Mouse (Mus musculus) testis, adult 2 months (tissue): ENCODE measurements around the gene Gsn.

Experiments used
- CTCF ChIP-seq: fragments of 200-500 bp; IDR thresholded peaks from 2 replicates; pipeline ENCODE4 v1.5.1; 2012; ENCODE audit warnings: low read depth, mild to moderate bottlenecking, inconsistent platforms, low read length, moderate library complexity; ENCODE audit not compliant: control insufficient read depth, insufficient read depth, insufficient replicate concordance
- POLR2A ChIP-seq: fragments of 200-500 bp; IDR thresholded peaks from 2 replicates; pipeline ENCODE4 v1.6.1; 2012; ENCODE audit warnings: low read depth, mild to moderate bottlenecking, inconsistent platforms, low read length, moderate library complexity; ENCODE audit not compliant: control insufficient read depth

DNA sequence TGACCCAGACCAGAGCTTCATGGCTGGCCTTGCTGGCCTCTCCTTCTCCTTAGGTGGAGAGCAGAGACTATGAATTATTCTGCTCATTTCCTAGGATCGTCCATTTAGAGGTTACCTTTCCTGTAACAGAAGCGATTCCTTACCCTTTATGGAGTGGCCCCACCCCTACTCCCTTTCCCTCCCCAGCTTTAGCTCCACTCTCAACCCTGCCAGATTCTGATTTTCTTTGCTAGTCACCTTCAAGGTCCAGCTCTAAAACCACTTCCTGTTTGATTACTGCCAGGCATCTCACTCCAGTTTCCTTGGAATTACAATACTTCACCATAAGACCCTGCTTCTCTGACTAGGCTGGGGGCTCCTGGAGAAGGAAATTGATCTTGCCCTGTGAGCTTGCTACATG lies 39.5 kb upstream of the Gsn start:
- no peak for TF ChIP-seq CTCF
- TF ChIP-seq POLR2A, result no peak
